Mouse (Mus musculus) hindbrain, embryonic 10.5 days (tissue): ENCODE results near the gene Ciao2a. TPM values are rescaled to one million over a fixed set of nuclear protein-coding genes. Genes with fewer than 3 reads are reported as not detected.

ENCODE experiments used
- DNase-seq: peaks from one replicate; pipeline ENCODE4 v3.0.0-alpha.2; 2017; ENCODE audit warnings: low spot score
- H3K27ac ChIP-seq: fragments of 300-500 bp; sonication (generic); 2 replicates; pipeline ENCODE4 v1.5.1; 2016; ENCODE audit warnings: mild to moderate bottlenecking, moderate library complexity
- H3K27me3 ChIP-seq: fragments of 300-500 bp; sonication (generic); 2 replicates; pipeline ENCODE4 v1.6.1; 2016; ENCODE audit warnings: mild to moderate bottlenecking; ENCODE audit not compliant: poor library complexity, insufficient read depth, severe bottlenecking
- H3K36me3 ChIP-seq: fragments of 300-500 bp; sonication (generic); 2 replicates; pipeline ENCODE4 v1.6.1; 2016; ENCODE audit warnings: mild to moderate bottlenecking, moderate library complexity
- H3K4me1 ChIP-seq: fragments of 300-500 bp; sonication (generic); replicated peaks from 2 replicates; pipeline ENCODE4 v1.6.1; 2016; ENCODE audit warnings: mild to moderate bottlenecking
- H3K4me3 ChIP-seq: fragments of 300-500 bp; sonication (generic); 2 replicates; pipeline ENCODE4 v1.5.1; 2016; ENCODE audit warnings: mild to moderate bottlenecking, moderate library complexity
- H3K9me3 ChIP-seq: fragments of 300-500 bp; sonication (generic); 2 replicates; pipeline ENCODE4 v1.6.1; 2016; ENCODE audit warnings: mild to moderate bottlenecking, moderate library complexity
- whole genome bisulfite sequencing: fragments of 180-500 bp; shearing (Covaris S2); methylation state at CpG from one replicate; pipeline ENCODE4 v1.1.7; 2016; 5-methylcytosine and 5-hydroxymethylcytosine counted together
- polyA plus RNA-seq: library from polyadenylated mRNA; unstranded; fragments of >200 nt; fragmentation: Nextera tagmentation; extraction: Ambion mirVana; gene quantifications from 2 replicates; pipeline ENCODE4 v1.2.1, GENCODE M21; 2016

Gene Ciao2a
- polyA plus RNA-seq, 1 experiment from 2014 or later: 138 TPM

GRCm38 (mm10) chr9:66102668-66103067, 23.7 kb upstream of the Ciao2a start:
- 93% methylated on average over 6 of the region's 6 CpGs for WGBS
- H3K36me3 ChIP-seq: peaks cover 98% of the 10 kb centered on the region

GRCm38 (mm10) chr9:66104601-66105000, 21.8 kb upstream of the Ciao2a start:
- Histone ChIP-seq H3K4me1 (no peaks in the 10 kb centered on the region), H3K9me3 (no peaks in the 10 kb centered on the region), H3K4me3 (no peak overlapping the region), H3K27ac (no peak overlapping the region), H3K36me3 (peaks cover 98% of the 10 kb centered on the region), H3K27me3 (no peaks in the 10 kb centered on the region)
- no peak for DNase-seq
- 96% methylated on average over 4 of the region's 4 CpGs for WGBS

More at GRCm38 (mm10) chr9:66102668-66103067, 23.7 kb upstream of the Ciao2a start:
- H3K4me1 ChIP-seq: no peaks in the 10 kb centered on the region
- H3K9me3 ChIP-seq: no peaks in the 10 kb centered on the region
- no peak for DNase-seq
- H3K27ac ChIP-seq: no peak overlapping the region
- H3K4me3 ChIP-seq: no peak overlapping the region
- H3K27me3 ChIP-seq: no peaks in the 10 kb centered on the region

GRCm38 (mm10) chr9:66105168-66105567, 21.2 kb upstream of the Ciao2a start:
- H3K36me3 ChIP-seq: peaks cover 96% of the 10 kb centered on the region
- H3K27ac ChIP-seq: no peak overlapping the region
- H3K4me3 ChIP-seq: no peak overlapping the region
- no peaks in the 10 kb centered on the region for H3K9me3 ChIP-seq
- 91% methylated on average over 8 of the region's 8 CpGs for WGBS
- H3K4me1 ChIP-seq: peaks cover 3% of the 10 kb centered on the region
- no peak for DNase-seq
- H3K27me3 ChIP-seq: no peaks in the 10 kb centered on the region

DNA sequence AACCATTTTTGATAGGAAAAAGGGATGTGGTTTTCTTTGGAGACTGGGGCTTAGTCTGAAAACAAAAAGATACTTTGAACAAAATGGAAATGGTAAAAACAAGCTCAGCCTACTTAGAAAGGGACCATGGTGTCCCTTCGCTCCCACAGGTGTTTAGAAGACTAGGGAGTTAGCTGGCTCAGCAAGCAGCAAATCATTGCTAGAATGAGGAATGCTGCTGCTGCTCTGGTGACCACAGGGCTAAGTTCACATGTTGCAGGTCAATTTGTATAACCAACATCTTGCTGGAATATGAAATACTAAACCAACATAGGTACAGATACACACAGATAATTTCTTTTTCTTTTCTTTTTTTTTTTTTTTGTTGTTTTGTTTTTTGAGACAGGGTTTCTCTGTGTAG, 16.8 kb upstream of the Ciao2a start:
- Histone ChIP-seq H3K36me3 (peaks cover 71% of the 10 kb centered on the region), H3K9me3 (no peaks in the 10 kb centered on the region), H3K4me1 (peaks cover 16% of the 10 kb centered on the region), H3K4me3 (no peak overlapping the region), H3K27me3 (no peaks in the 10 kb centered on the region), H3K27ac (no peak overlapping the region)
- WGBS: 91% methylated on average over 1 of the region's 1 CpGs
- no peak for DNase-seq

DNA sequence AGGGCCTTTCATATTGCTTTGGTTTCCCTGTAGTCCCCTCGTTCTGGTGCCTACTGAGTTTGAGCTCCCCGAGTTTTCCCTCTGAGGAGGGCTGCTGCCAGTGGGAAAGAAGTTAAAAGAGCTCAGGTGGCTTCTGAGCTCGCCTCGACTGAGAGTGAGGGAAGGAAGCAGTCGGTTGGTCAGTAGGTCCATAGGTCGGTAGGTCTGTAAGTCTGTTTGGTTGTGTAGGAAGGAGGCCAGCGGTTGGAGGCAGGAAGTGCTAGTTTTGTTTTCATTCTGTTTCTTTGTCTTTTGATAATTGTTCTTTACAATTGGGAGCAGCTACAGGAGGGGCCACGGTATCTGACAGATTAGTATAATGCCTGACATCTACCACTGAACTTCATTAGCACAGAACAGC, 16.3 kb upstream of the Ciao2a start:
- no peaks in the 10 kb centered on the region for H3K27me3 ChIP-seq
- H3K4me1 ChIP-seq: peaks cover 16% of the 10 kb centered on the region
- no peak for DNase-seq
- WGBS: 63% methylated on average over 8 of the region's 8 CpGs
- peak overlapping the region; percentile 77 for H3K27ac ChIP-seq
- H3K9me3 ChIP-seq: no peaks in the 10 kb centered on the region
- peaks cover 71% of the 10 kb centered on the region for H3K36me3 ChIP-seq
- no peak overlapping the region for H3K4me3 ChIP-seq

DNA sequence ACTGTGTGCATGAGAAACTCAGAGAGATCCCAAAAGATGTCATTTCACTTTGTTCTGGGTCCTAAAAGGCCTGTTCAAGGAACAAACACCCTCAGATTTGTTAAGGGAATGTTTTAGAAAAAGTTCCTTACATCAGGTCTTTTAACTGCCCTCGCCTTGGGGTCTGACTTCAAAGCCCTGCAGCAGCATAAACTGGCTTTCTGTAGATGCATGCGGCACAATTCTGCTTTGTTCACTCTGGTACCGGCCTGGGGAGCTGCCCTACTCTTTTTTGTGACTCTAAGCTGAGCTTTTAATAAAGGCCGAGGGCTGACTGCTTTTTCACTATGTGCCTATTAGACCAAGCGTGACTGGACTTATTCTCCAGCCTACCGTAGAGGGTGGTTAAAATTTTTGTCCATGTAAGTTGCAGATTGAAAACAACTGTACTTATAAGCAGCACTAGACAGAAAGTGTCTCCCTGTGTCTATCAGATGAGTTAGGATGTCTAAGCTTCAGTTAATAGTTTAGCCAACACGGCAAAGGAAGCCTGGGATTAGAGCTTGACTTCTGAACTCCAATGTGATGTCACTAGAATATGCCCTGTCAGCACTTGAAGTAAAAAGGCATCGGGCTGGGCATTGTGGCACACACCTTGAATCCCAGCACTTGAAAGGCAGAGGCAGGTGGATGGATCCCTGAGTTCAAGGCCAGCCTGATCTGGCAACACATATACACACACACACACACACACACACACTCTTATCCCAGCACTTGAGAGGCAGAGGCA, 15.6 kb upstream of the Ciao2a start:
- DNase-seq: no peak
- Histone ChIP-seq H3K27ac (peak overlapping the region; percentile 77), H3K4me1 (peaks cover 16% of the 10 kb centered on the region), H3K36me3 (peaks cover 71% of the 10 kb centered on the region), H3K9me3 (no peaks in the 10 kb centered on the region), H3K4me3 (no peak overlapping the region), H3K27me3 (no peaks in the 10 kb centered on the region)
- 48% methylated on average over 8 of the region's 8 CpGs for WGBS

- Histone ChIP-seq H3K36me3 (peaks cover 59% of the 10 kb centered on the region), H3K27ac (no peak overlapping the region), H3K27me3 (no peaks in the 10 kb centered on the region), H3K4me1 (peaks cover 21% of the 10 kb centered on the region), H3K4me3 (no peak overlapping the region), H3K9me3 (no peaks in the 10 kb centered on the region)
- DNase-seq: no peak
- WGBS: 86% methylated on average over 3 of the region's 3 CpGs
Observed at GRCm38 (mm10) chr9:66114341-66114740, 12.1 kb upstream of the Ciao2a start.

DNA sequence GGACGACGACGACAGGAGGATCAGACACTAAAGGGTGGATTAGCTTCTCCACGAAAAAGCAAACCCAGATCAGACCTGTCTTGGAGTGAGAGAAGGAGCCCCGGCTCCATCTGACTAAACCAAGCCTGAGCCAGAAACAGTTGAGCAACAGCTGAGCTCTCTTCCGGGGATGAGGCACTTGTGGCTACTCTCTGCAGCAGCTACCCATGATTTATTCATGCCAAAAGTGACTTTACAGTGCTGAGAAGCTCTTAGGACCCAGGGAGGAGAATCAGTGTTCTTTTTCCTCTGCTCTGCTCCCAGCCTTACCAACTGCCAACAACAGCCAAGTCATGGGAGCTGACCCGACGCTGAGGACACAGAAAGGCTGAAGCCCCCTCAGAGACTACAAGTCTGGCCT, 9.5 kb upstream of the Ciao2a start:
- Histone ChIP-seq H3K9me3 (no peaks in the 10 kb centered on the region), H3K4me3 (no peak overlapping the region), H3K27me3 (no peaks in the 10 kb centered on the region), H3K36me3 (peaks cover 58% of the 10 kb centered on the region), H3K4me1 (0 out of 2 replicates have a peak, but pooled peaks cover 5% of the 10 kb centered on the region), H3K27ac (no peak overlapping the region)
- WGBS: 84% methylated on average over 8 of the region's 8 CpGs
- no peak for DNase-seq

- DNase-seq: no peak
- Histone ChIP-seq H3K27ac (no peak overlapping the region), H3K36me3 (peaks cover 47% of the 10 kb centered on the region), H3K27me3 (no peaks in the 10 kb centered on the region), H3K4me1 (peaks cover 18% of the 10 kb centered on the region), H3K9me3 (no peaks in the 10 kb centered on the region), H3K4me3 (no peak overlapping the region)
- 98% methylated on average over 2 of the region's 2 CpGs for WGBS
Observed at GRCm38 (mm10) chr9:66119498-66119897, 6.9 kb upstream of the Ciao2a start.

DNA sequence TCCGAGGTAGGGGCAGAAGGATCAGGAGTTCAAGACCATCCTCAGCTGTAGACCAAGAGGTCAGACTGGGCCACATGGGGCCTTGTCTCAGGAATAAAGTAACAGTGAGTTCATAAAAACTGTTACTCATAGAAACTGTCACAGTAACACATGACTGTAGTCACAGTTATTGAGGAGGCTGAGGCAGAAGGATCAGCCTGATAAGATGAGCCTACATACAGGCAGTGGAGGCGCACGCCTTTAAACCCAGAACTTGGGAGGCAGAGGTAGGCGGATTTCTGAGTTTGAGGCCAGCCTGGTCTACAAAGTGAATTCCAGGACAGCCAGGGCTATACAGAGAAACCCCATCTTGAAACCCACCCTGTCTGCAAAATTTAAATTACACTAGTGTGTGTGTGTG, 6.3 kb upstream of the Ciao2a start:
- DNase-seq: no peak
- 93% methylated on average over 4 of the region's 4 CpGs for WGBS
- H3K27me3 ChIP-seq: no peaks in the 10 kb centered on the region
- no peak overlapping the region for H3K4me3 ChIP-seq
- peaks cover 41% of the 10 kb centered on the region for H3K36me3 ChIP-seq
- no peaks in the 10 kb centered on the region for H3K9me3 ChIP-seq
- H3K27ac ChIP-seq: no peak overlapping the region
- H3K4me1 ChIP-seq: peaks cover 22% of the 10 kb centered on the region

GRCm38 (mm10) chr9:66120945-66121344, 5.5 kb upstream of the Ciao2a start:
- H3K27me3 ChIP-seq: no peaks in the 10 kb centered on the region
- no peak overlapping the region for H3K27ac ChIP-seq
- no peaks in the 10 kb centered on the region for H3K9me3 ChIP-seq
- peaks cover 32% of the 10 kb centered on the region for H3K36me3 ChIP-seq
- H3K4me3 ChIP-seq: no peak overlapping the region
- WGBS: 85% methylated on average over 3 of the region's 3 CpGs
- peaks cover 30% of the 10 kb centered on the region for H3K4me1 ChIP-seq
- DNase-seq: no peak

GRCm38 (mm10) chr9:66121421-66121820, 5.0 kb upstream of the Ciao2a start:
- Histone ChIP-seq H3K9me3 (no peaks in the 10 kb centered on the region), H3K4me1 (peaks cover 33% of the 10 kb centered on the region), H3K27ac (no peak overlapping the region), H3K36me3 (peaks cover 28% of the 10 kb centered on the region), H3K27me3 (no peaks in the 10 kb centered on the region), H3K4me3 (no peak overlapping the region)
- DNase-seq: no peak

- Histone ChIP-seq H3K36me3 (0 out of 2 replicates have a peak, but pooled peaks cover 15% of the 10 kb centered on the region), H3K27me3 (no peaks in the 10 kb centered on the region), H3K9me3 (no peaks in the 10 kb centered on the region), H3K4me1 (peaks cover 44% of the 10 kb centered on the region), H3K27ac (peak overlapping the region; percentile 94; the same call in 1 of the 2 replicates), H3K4me3 (peak overlapping the region; percentile 86)
- DNase-seq: no peak
- 34% methylated on average over 5 of the region's 5 CpGs for WGBS
Observed at GRCm38 (mm10) chr9:66123648-66124047, 2.8 kb upstream of the Ciao2a start.
